Mouse (Mus musculus): ENCODE measurements around the gene Kmt2d. TPM values are rescaled to one million over a fixed set of nuclear protein-coding genes. Genes with fewer than 3 reads are reported as not detected.
A peak's percentile ranks its signal among the peaks of the same experiment; 100 is the strongest.

Kmt2d gene
- total and polyA plus RNA-seq, 2 experiments from 2014 or later, result 6.0 to 31.6 TPM

- H3K4me3 ChIP-seq (ENCODE audit: low read depth, low read length), result peak overlapping the region; percentile 50
- H3K9me3 ChIP-seq (replicated peaks; ENCODE audit: control insufficient read depth, low read length), result no peaks in the 10 kb centered on the region
- 27% methylated on average over 30 of the region's 30 CpGs for WGBS
- H3K4me2 ChIP-seq (ENCODE audit: low read depth, low read length), result peak overlapping the region; percentile 74
- H3K36me3 ChIP-seq (replicated peaks; ENCODE audit: control insufficient read depth, insufficient read depth, low read length), result 0 out of 2 replicates have a peak, but pooled peaks cover 6% of the 10 kb centered on the region
- H3K4me1 ChIP-seq (ENCODE audit: control insufficient read depth, insufficient read depth), result peaks cover 28% of the 10 kb centered on the region
- H3K27me3 ChIP-seq (ENCODE audit: control insufficient read depth, insufficient read depth, low read length), result peaks cover 78% of the 10 kb centered on the region
- TF ChIP-seq EP300 (IDR thresholded peaks at IDR 0.05; ENCODE audit: low read depth) (no peak), CTCF (IDR thresholded peaks at IDR 0.05; ENCODE audit: low read depth) (no peak)
- no peak overlapping the region for H3K27ac ChIP-seq (ENCODE audit: low read depth)
- DNase-seq (ENCODE audit: low spot score) (no peak), ATAC-seq (ENCODE audit: insufficient read depth, low read depth) (no peak)
- H3K9ac ChIP-seq (replicated peaks; ENCODE audit: low read depth, low read length), result no peak overlapping the region
Observed at GRCm38 (mm10) chr15:98806071-98806808, 64.8 kb downstream of the Kmt2d start.

- Histone ChIP-seq H3K4me1 (ENCODE audit: control insufficient read depth, insufficient read depth) (peaks cover 28% of the 10 kb centered on the region), H3K27me3 (ENCODE audit: control insufficient read depth, insufficient read depth, low read length) (peaks cover 85% of the 10 kb centered on the region), H3K36me3 (replicated peaks; ENCODE audit: control insufficient read depth, insufficient read depth, low read length) (no peaks in the 10 kb centered on the region), H3K9me3 (replicated peaks; ENCODE audit: control insufficient read depth, low read length) (no peaks in the 10 kb centered on the region), H3K27ac (ENCODE audit: low read depth) (no peak overlapping the region), H3K4me3 (ENCODE audit: low read depth, low read length) (peak overlapping the region; percentile 50), H3K4me2 (ENCODE audit: low read depth, low read length) (peak overlapping the region; percentile 74), H3K9ac (replicated peaks; ENCODE audit: low read depth, low read length) (no peak overlapping the region; the same call in 1 of the 2 replicates)
- WGBS, result 3% methylated on average over 64 of the region's 64 CpGs
- DNase-seq (ENCODE audit: low spot score) (peak; percentile 73), ATAC-seq (ENCODE audit: insufficient read depth, low read depth) (peak; percentile 22; the same call in 1 of the 2 replicates)
- TF ChIP-seq EP300 (IDR thresholded peaks at IDR 0.05; ENCODE audit: low read depth) (no peak), CTCF (IDR thresholded peaks at IDR 0.05; ENCODE audit: low read depth) (peak; percentile 68)
Observed at GRCm38 (mm10) chr15:98805324-98806040, 65.5 kb downstream of the Kmt2d start.

GRCm38 (mm10) chr15:98804054-98804453 is 67.0 kb downstream of the Kmt2d start:
- Histone ChIP-seq H3K27ac (ENCODE audit: low read depth) (no peak overlapping the region), H3K27me3 (ENCODE audit: control insufficient read depth, insufficient read depth, low read length) (peaks cover 89% of the 10 kb centered on the region), H3K9ac (replicated peaks; ENCODE audit: low read depth, low read length) (no peak overlapping the region), H3K4me3 (ENCODE audit: low read depth, low read length) (peak overlapping the region; percentile 17; the same call in 1 of the 2 replicates), H3K4me1 (ENCODE audit: control insufficient read depth, insufficient read depth) (peaks cover 25% of the 10 kb centered on the region), H3K4me2 (ENCODE audit: low read depth, low read length) (peak overlapping the region; percentile 44), H3K9me3 (replicated peaks; ENCODE audit: control insufficient read depth, low read length) (no peaks in the 10 kb centered on the region), H3K36me3 (replicated peaks; ENCODE audit: control insufficient read depth, insufficient read depth, low read length) (no peaks in the 10 kb centered on the region)
- ATAC-seq (ENCODE audit: insufficient read depth, low read depth), result peak; percentile 34; the same call in 1 of the 2 replicates
- TF ChIP-seq EP300 (IDR thresholded peaks at IDR 0.05; ENCODE audit: low read depth) (no peak), CTCF (IDR thresholded peaks at IDR 0.05; ENCODE audit: low read depth) (peak; percentile 71)
- WGBS, result 1% methylated on average over 32 of the region's 32 CpGs
- peak; percentile 65 for DNase-seq (ENCODE audit: low spot score)

- H3K4me3 ChIP-seq (ENCODE audit: low read depth, low read length), result no peak overlapping the region
- no peak overlapping the region for H3K27ac ChIP-seq (ENCODE audit: low read depth)
- H3K9ac ChIP-seq (replicated peaks; ENCODE audit: low read depth, low read length), result no peak overlapping the region
- H3K27me3 ChIP-seq (ENCODE audit: control insufficient read depth, insufficient read depth, low read length), result peaks cover 96% of the 10 kb centered on the region
- no peaks in the 10 kb centered on the region for H3K9me3 ChIP-seq (replicated peaks; ENCODE audit: control insufficient read depth, low read length)
- H3K36me3 ChIP-seq (replicated peaks; ENCODE audit: control insufficient read depth, insufficient read depth, low read length), result no peaks in the 10 kb centered on the region
- WGBS, result 16% methylated on average over 8 of the region's 8 CpGs
- H3K4me1 ChIP-seq (ENCODE audit: control insufficient read depth, insufficient read depth), result peaks cover 16% of the 10 kb centered on the region
- H3K4me2 ChIP-seq (ENCODE audit: low read depth, low read length), result no peak overlapping the region
- ATAC-seq (ENCODE audit: insufficient read depth, low read depth), result no peak
- no peak for DNase-seq (ENCODE audit: low spot score)
- TF ChIP-seq EP300 (IDR thresholded peaks at IDR 0.05; ENCODE audit: low read depth) (no peak), CTCF (IDR thresholded peaks at IDR 0.05; ENCODE audit: low read depth) (no peak)
Observed at GRCm38 (mm10) chr15:98802926-98803325, 68.1 kb downstream of the Kmt2d start.

GRCm38 (mm10) chr15:98799396-98799795 is 71.6 kb downstream of the Kmt2d start:
- Histone ChIP-seq H3K36me3 (replicated peaks; ENCODE audit: control insufficient read depth, insufficient read depth, low read length) (no peaks in the 10 kb centered on the region), H3K4me2 (ENCODE audit: low read depth, low read length) (no peak overlapping the region), H3K9ac (replicated peaks; ENCODE audit: low read depth, low read length) (no peak overlapping the region), H3K9me3 (replicated peaks; ENCODE audit: control insufficient read depth, low read length) (no peaks in the 10 kb centered on the region), H3K27me3 (ENCODE audit: control insufficient read depth, insufficient read depth, low read length) (peaks cover 94% of the 10 kb centered on the region), H3K27ac (ENCODE audit: low read depth) (no peak overlapping the region), H3K4me1 (ENCODE audit: control insufficient read depth, insufficient read depth) (peaks cover 5% of the 10 kb centered on the region; the same call in 1 of the 2 replicates), H3K4me3 (ENCODE audit: low read depth, low read length) (no peak overlapping the region)
- no peak for TF ChIP-seq EP300 (IDR thresholded peaks at IDR 0.05; ENCODE audit: low read depth)
- TF ChIP-seq CTCF (IDR thresholded peaks at IDR 0.05; ENCODE audit: low read depth), result peak; percentile 75
- DNase-seq (ENCODE audit: low spot score) (peak; percentile 58), ATAC-seq (ENCODE audit: insufficient read depth, low read depth) (no peak)
- 13% methylated on average over 12 of the region's 12 CpGs for WGBS
